In the genomic region with DNA sequence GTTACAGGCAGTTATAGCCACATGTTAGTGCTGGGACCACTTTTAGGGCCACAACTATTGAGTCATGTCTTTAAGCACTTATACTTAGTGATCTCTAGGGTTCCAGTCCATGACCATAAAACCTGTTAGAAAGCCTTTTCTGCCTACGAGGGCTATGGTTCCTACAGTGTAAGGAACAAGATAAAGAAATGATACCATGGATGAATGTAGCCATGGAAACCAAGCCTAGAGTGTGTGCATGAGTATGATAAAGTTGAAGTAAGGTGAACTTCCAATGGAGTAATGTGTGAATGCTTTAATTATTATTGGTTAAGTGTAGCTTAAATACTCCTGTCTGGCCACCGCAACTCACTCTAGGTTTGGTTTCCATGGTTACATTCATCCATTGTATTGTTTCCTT, we compare ENCODE assay signal across 10 mouse cellular contexts. TPM values are rescaled to one million over a fixed set of nuclear protein-coding genes. Genes with fewer than 3 reads are reported as not detected.
DNase-seq lines count a peak whose midpoint lies in the region; ATAC-seq and TF ChIP-seq lines count a peak whose summit lies in the region.
"Had no signal": no experiment of that assay in that cellular context is flagged by ENCODE, and none has a peak within 500 bp of the region (broad histone marks: within the 10 kb centered on the region; RNA-seq: fewer than 3 reads in every experiment).

No protein-coding gene starts in this region.

- no peak overlapping the region for H3K9ac ChIP-seq in heart, embryonic 11.5 days (ENCODE audit: low read depth, low read length)
- H3K9ac ChIP-seq in forebrain, embryonic 16.5 days (replicated peaks; ENCODE audit: low read depth, low read length) = no peak overlapping the region
- H3K9ac ChIP-seq in liver, embryonic 16.5 days (ENCODE audit: low read depth, low read length) = peak overlapping the region; percentile 48

- H3K36me3 ChIP-seq in heart, embryonic 11.5 days (ENCODE audit: control insufficient read depth, insufficient read depth, low read length) = peaks cover 2% of the 10 kb centered on the region
- peaks cover 48% of the 10 kb centered on the region for H3K36me3 ChIP-seq in E14TG2a.4 (ENCODE audit: insufficient read depth, low read length)
- peaks cover 8% of the 10 kb centered on the region for H3K36me3 ChIP-seq in forebrain, embryonic 16.5 days (ENCODE audit: control insufficient read depth, insufficient read depth)
- H3K36me3 ChIP-seq in liver, embryonic 16.5 days (ENCODE audit: control insufficient read depth, insufficient read depth) = peaks cover 15% of the 10 kb centered on the region

- no peak for DNase-seq in heart, adult 9 months (ENCODE audit: low spot score in 2 of 2)
- DNase-seq in layer of hippocampus, postnatal 10 days (ENCODE audit: low spot score in 2 of 2) = no peak
- DNase-seq in left cerebral cortex, postnatal 25 days (ENCODE audit: low spot score in 2 of 2) = no peak
- no peak for DNase-seq in left cerebral cortex, adult 18-20 months (ENCODE audit: low spot score in 2 of 2)
- DNase-seq: B cell, adult 2 months; kidney, adult 18-20 months had no signal

- intact Hi-C loops in left cerebral cortex, postnatal 25 days (cut with DNase I) = no loop called here

- H3K4me1 ChIP-seq in heart, embryonic 11.5 days (ENCODE audit: control insufficient read depth, insufficient read depth, low read length) = peaks cover 8% of the 10 kb centered on the region; the same call in 1 of the 2 replicates
- peaks cover 70% of the 10 kb centered on the region for H3K4me1 ChIP-seq in E14TG2a.4 (replicated peaks; ENCODE audit: low read depth, low read length)
- H3K4me1 ChIP-seq in forebrain, embryonic 16.5 days (replicated peaks; ENCODE audit: control insufficient read depth, insufficient read depth, low read length) = peaks cover 13% of the 10 kb centered on the region
- H3K4me1 ChIP-seq in liver, embryonic 16.5 days (ENCODE audit: control insufficient read depth, low read depth, low read length) = peaks cover 22% of the 10 kb centered on the region

- H3K27me3 ChIP-seq in heart, embryonic 11.5 days (ENCODE audit: control insufficient read depth, insufficient read depth, low read length) = no peaks in the 10 kb centered on the region
- H3K27me3 ChIP-seq in E14TG2a.4 (ENCODE audit: insufficient read depth, low read length) = no peaks in the 10 kb centered on the region
- no peaks in the 10 kb centered on the region for H3K27me3 ChIP-seq in forebrain, embryonic 16.5 days (replicated peaks; ENCODE audit: control insufficient read depth, insufficient read depth, low read length)
- H3K27me3 ChIP-seq in liver, embryonic 16.5 days (ENCODE audit: control insufficient read depth, insufficient read depth, low read depth, low read length) = no peaks in the 10 kb centered on the region

- H3K4me3 ChIP-seq in heart, embryonic 11.5 days (ENCODE audit: low read depth, low read length) = peak overlapping the region; percentile 85
- H3K4me3 ChIP-seq in E14TG2a.4 (replicated peaks; ENCODE audit: low read length) = peak overlapping the region; percentile 89
- H3K4me3 ChIP-seq in forebrain, embryonic 16.5 days (replicated peaks; ENCODE audit: low read length) = no peak overlapping the region
- peak overlapping the region; percentile 99 for H3K4me3 ChIP-seq in liver, embryonic 16.5 days (ENCODE audit: low read depth, low read length)

- H3K4me2 ChIP-seq in heart, embryonic 11.5 days = peak overlapping the region; percentile 75
- H3K4me2 ChIP-seq in forebrain, embryonic 16.5 days (ENCODE audit: low read length) = peak overlapping the region; percentile 66
- peak overlapping the region; percentile 73 for H3K4me2 ChIP-seq in liver, embryonic 16.5 days (ENCODE audit: low read depth, low read length)

- H3K27ac ChIP-seq in heart, embryonic 11.5 days (ENCODE audit: low read depth, low read length) = no peak overlapping the region
- no peak overlapping the region for H3K27ac ChIP-seq in forebrain, embryonic 16.5 days (ENCODE audit: low read length)
- peak overlapping the region; percentile 80 for H3K27ac ChIP-seq in liver, embryonic 16.5 days (ENCODE audit: low read length)

- WGBS in heart, embryonic 11.5 days (ENCODE audit: insufficient replicate concordance) = 61% methylated on average over 2 of the region's 2 CpGs
- 81% methylated on average over 2 of the region's 2 CpGs for WGBS in forebrain, embryonic 16.5 days
- 51% methylated on average over 2 of the region's 2 CpGs for WGBS in liver, embryonic 16.5 days (ENCODE audit: insufficient replicate concordance)

- no peak for ATAC-seq in heart, embryonic 11.5 days (replicated peaks; ENCODE audit: insufficient number of reproducible peaks, low FRiP score, low TSS enrichment)
- ATAC-seq in forebrain, embryonic 16.5 days = no peak
- peak; percentile 63 for ATAC-seq in liver, embryonic 16.5 days (ENCODE audit: low read depth)

- H3K9me3 ChIP-seq in heart, embryonic 11.5 days (replicated peaks; ENCODE audit: control insufficient read depth, low read length) = no peaks in the 10 kb centered on the region; the same call in 1 of the 2 replicates
- peaks cover 12% of the 10 kb centered on the region for H3K9me3 ChIP-seq in E14TG2a.4 (ENCODE audit: low read length)
- H3K9me3 ChIP-seq in forebrain, embryonic 16.5 days (ENCODE audit: control insufficient read depth, low read length) = no peaks in the 10 kb centered on the region
- peaks cover 6% of the 10 kb centered on the region for H3K9me3 ChIP-seq in liver, embryonic 16.5 days (replicated peaks; ENCODE audit: control insufficient read depth, low read length)

- no peak for TF ChIP-seq CTCF in E14TG2a.4 (conservative IDR thresholded peaks at IDR 0.05; ENCODE audit: low read length)

RNA-seq across cellular contexts. Expression of gene Resf1, which starts 1.8 kb away (rescaled TPM):
- 29.7 and 37.7 TPM in 2 replicates for polyA plus RNA-seq in heart, embryonic 11.5 days (2014; fragmentation: Nextera tagmentation; extraction: Ambion mirVana)
- polyA plus RNA-seq in forebrain, embryonic 16.5 days (2015; fragmentation: Nextera tagmentation; extraction: Ambion mirVana) = 34.8 and 41.3 TPM in 2 replicates
- 28.0 and 32.0 TPM in 2 replicates for polyA plus RNA-seq in liver, embryonic 16.5 days (2015; fragmentation: Nextera tagmentation; extraction: Ambion mirVana)
- total RNA-seq in layer of hippocampus, postnatal 10 days (2021) = 10 to 100 TPM; 15.8 to 17.7 TPM
- total RNA-seq in left cerebral cortex, postnatal 25 days (2021) = 10 to 100 TPM; 18.1 to 18.8 TPM
- 10 to 100 TPM; 14.2 to 16.9 TPM for total RNA-seq in left cerebral cortex, adult 18-20 months (2021)
